Mouse (Mus musculus): Measurements from ENCODE around the gene Unc13b. TPM values are rescaled to one million over a fixed set of nuclear protein-coding genes. Genes with fewer than 3 reads are reported as not detected.

Unc13b gene
- total RNA-seq (2021) = 10 to 100 TPM; 14.0 to 17.4 TPM
- long read RNA-seq, experiment 1, partial matches to known transcripts = 1 of 3 reads
- long read RNA-seq, experiment 1, other reads (novel, unspliced or antisense) = 2 of 3 reads
- long read RNA-seq, experiment 2, full-length matches to known transcripts = 1 of 4 reads
- long read RNA-seq, experiment 2, partial matches to known transcripts = 0 of 4 reads
- long read RNA-seq, experiment 2, other reads (novel, unspliced or antisense) = 3 of 4 reads

DNA sequence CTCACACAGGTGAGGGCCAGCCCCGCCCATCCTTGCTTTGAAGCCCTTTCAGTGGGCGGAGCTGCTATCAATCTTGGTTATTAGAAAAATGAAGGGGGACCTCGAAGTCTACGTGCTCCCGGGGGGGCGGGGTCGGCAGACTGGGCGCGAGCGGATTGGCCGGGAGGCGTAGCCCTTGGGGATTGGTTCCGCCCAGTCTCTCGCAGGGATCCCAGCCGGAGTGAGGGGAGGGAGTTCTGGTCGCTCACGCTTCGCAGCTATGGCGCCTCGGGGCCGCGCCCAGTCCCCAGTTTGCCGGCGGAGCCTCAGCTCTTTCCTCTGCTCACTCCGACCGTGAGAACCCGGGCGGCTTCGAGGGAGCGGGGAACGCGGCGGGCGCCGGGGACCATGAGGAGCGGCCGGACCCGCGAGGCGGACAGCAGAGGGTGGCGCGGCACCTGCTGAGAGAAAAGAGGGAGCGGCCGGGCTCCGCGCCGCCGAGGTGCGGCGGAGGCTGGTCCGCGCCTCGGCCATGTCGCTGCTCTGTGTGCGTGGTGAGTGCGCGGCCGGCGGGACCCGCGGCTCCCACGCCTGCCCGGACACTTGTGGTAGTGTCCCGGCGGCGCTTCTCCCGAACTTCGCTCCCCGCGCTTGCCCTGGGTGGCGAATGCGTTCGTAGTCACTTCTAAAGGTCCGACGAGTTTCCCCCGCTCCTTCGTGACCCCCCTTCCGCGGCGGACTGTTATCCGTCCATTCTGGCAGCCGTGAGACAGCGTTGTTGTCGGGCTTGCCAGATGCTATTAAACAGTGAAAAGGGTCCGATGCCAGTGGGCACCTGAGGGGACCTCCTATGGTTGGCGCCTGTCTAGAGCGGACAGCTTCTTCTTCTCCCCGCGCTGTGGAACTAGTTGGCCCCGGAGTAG lies at the start of gene Unc13b:
Gene Unc13b, plus strand, starts transcription at position 201 of the 902 bp plus-strand sequence.
- DNase-seq (ENCODE audit: low spot score in 2 of 2) = peak; percentile 71 to 79

DNA sequence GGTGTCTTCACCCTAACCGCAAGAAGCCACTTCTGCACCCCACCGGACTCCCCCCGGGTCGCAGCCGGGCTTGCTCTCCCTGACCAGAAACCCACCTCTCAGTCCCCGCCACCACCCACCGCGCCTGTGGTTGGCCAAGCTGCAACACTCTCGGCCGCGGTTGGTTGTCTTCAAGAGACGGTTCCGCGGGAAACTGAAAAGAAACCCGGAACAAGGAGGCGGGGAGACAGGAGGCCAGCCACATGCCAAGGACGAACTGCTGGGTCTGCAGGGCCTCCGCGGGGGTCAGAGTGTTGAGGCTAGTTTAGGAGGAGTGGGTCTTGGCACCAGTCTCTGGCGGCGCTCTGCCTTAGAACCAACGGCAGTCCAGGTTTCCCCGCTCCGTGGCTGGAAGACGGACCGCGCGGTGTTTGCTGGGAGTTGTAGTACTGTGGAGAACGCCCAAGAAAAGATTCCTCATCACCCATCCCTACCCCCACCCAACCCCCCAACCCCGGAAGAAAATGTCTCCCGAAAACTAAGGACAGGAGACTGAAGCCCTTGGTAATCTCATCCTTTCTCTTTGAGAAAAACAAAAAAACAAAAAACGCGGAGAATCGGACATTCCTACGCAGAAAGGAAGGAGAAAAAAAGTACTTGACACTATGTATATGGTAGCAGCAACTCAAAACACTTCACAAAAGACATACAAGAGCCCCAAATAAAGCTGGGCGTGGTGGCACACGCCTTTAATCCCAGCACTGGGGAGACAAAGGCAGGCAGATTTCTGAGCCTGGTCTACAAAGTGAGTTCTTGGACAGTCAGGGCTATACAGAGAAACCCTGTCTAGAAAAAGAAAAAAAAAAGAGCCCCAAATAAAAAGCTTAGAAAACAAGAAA lies 48.4 kb upstream of the Unc13b start, which contains the start of gene Fancg:
Gene Fancg, minus strand, starts transcription at position 346 of the 878 bp plus-strand sequence.
- peak; percentile 69 to 70 for DNase-seq (ENCODE audit: low spot score in 2 of 2)

DNA sequence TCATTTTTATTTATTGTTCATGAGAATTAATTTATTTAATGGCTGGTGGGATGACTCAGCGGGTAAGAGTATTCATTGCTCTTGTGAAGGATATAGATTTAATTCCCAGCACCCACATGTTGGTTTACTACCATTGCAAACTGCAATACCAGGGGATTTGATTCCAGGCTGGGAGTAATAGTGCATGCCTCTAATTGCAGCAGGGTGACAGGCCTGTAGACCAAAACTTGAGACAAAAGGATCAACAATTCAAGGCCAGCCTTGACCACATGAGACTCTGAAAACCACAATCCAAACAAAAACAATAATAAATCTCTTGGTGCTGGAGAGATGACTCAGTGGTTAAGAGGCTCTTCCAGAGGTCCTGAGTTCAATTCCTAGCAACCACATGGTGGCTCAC lies 46.7 kb upstream of the Unc13b start:
- no peak for DNase-seq (ENCODE audit: low spot score in 2 of 2)

DNA sequence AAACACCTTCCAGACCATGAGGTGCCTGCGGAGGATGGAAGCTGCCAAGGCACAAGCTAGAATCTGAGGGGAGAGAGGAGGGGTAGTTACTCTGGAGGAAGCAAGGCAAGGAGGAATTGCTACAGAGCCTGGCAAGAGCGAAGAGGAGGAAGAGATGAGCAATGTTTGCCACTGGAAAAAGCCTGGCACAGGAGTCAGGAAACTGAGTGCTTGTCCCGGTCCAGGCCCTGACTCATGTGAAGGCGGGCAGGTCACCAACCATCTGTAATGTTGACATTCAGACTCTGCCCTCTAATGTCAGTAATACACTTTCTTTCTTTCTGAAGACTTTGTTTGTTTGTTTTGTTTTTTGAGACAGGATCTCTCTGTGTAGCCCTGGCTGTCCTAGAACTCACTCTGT lies 40.6 kb upstream of the Unc13b start:
- DNase-seq (ENCODE audit: low spot score in 2 of 2) = no peak

DNA sequence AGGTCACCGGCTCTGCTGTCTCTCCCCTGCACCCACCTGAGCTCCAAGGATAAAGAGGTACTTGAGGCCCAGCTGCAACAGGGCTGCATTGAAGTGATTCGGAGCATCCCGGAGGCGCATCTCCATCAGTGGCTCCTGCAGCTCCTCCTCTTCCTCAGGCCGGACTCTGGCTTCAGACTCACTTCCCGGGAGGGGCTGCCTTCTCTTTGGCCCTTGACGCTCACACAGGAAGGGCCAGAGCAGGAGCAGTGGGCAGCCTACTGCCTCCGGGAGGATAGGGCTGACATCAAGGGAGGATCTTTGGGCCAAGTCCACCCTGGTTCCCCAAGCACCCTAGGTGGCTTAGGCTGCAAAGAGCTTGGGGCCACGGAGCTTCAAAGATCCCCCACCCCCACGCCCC lies 39.6 kb upstream of the Unc13b start:
- no peak for DNase-seq (ENCODE audit: low spot score in 2 of 2)

DNA sequence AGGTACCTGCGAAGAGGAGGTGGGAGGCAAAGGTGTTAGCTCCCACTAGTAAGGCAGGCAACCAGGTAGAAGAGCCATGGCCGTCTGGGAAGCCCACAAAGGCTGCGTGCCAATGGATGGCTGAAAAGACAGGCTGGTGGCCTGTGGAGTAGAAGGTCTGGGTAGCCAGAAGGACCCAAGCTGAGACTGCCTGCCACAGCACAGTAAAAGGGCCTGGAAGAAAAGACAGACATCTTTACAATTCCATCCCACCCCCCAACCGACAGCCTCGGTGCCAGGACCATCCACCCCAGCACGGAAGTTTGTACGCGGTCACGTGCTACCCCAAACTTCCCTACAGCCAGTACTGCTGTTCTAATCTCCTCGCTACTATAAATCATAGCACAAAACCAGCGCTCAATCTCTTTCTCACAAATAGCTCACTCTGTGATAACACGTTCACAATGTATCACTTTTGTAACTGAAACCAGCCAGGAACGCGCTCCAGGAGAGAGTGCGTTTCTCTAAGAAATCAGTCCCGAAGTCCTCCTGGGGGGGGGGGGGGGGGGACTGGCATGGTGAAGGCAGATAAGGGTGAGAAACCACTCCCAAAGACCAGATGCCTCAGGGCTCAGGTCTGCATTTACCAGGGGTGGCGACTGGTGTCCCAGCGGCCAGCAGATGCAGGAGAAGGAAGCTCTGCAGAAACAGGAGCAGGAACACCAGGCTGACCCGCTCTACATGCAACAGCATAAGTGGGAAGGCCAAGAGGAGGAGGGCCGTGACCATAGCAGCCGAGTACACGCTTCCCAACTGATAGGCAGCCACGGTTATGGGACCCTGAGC lies 38.9 kb upstream of the Unc13b start:
- DNase-seq (ENCODE audit: low spot score in 2 of 2) = no peak

DNA sequence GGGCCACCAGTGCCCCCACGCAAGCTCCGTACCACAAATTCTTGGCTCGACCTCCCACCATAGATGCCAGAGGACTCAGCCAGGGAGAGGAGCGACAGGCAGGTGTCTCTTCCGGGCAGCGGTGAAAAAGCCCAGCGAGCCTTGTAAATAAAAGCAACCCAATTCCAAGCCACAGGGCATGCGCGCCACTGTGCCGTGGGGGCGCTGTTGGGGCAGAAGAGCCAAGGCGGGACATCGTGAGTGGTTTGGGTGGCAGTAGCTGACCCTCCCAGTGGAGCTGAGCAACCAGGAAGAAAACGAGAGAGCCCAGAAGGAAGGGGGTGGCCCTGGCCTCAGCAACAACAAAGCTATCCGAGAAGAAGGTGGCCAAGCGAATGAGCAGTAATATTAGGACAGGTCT lies 37.9 kb upstream of the Unc13b start:
- DNase-seq (ENCODE audit: low spot score in 2 of 2) = no peak

DNA sequence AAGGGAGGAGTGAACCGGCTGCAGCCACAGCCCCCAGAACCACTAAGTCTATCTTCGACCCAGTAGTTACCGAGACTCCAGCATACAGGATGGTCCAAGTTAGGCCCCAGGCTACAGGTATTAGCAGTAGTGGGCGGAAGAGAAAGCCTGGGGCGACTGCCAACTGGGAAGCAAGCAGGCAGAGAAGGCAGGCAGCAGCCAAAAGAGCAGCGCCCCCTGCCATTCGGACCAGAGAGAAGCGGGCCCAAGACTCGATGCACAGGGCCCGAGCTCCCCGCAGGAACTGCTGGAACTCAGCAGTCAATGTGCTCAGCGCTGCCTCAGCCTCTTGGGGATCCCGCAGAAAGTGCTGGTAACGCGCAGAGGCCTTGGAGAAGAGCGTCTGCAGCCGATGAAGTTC lies 37.4 kb upstream of the Unc13b start:
- DNase-seq (ENCODE audit: low spot score in 2 of 2) = no peak

DNA sequence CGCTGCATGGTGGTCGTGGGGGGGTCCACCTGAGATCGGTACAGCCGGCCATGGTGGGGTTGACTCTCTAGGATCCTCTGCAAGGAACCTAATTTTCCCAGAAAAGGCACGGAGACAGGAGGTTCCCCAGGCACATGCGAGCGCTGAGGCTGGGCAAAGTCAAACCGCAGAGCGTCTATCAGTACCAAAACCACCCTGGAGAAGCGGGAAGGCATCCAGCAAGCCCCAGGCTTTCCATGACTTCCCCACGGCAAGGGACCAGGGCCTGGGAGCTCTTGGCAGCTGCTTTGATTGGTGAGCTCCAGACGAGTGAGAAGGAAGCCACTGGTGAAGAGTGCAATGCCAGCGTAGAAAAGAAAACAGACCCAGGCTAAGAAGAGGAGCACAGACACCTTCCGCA lies 34.1 kb upstream of the Unc13b start:
- no peak for DNase-seq (ENCODE audit: low spot score in 2 of 2)

DNA sequence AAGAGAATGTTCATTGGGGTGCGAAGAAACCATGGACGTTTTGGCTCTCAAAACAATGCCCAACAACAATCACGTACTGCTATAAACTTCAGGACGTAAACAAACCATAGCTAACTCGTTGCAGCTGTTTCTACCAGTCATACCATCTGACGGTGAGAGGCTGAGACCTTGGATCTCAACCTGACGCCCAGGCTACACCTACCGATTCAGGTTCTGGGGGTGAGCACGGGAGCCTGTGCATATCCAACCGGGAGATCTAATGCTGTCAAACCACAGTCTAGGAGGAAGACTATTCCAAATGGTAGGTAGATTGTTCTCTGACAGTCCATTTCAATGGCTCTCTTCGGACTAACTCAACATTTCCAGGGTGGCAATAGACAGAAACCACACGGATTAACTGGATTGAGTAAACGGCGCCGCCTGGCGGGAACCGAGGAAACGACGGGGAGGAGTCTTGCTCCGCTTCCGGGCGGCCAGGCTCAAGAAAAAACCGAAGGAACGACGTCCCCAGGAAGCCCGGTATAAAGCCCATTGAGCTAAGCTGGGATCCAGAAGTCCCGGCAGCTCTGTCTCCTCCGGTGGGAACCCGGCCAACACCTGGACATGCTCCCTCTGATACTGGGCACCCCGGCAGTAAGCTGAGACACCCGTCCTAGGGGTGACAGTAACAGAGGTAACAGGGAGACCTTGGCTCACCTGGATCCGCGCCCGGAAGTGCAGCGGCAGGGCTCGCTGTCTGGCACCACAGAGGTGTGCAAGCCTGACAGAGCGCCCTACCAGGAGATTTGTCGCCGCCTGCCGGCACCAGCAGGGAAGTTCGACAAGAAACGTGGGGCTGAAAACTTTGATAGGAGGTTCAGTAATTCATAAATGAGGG lies 33.4 kb upstream of the Unc13b start, which contains the start of gene Pigo:
Gene Pigo, minus strand, starts transcription at position 736 of the 877 bp plus-strand sequence.
- peak; percentile 93 for DNase-seq (ENCODE audit: low spot score in 2 of 2)

DNA sequence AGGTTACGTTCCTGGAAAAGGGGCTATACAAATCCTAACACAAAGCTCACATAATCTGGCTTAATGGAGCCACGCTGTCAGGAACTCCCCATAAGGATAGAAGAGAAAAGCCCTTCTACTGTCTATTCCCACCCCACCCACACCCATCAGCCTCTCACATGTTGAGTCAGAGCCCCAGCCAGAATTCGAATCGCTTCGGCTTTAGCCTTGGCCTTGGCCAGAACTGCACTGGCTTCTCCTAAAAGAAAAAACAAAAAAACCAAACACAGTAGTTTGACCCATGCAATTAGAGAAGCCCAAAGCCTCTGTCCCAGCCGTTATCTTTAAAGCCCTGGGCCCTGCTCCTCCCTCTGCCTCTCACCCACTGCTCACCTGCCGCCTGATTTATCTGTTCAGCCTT lies 29.6 kb upstream of the Unc13b start:
- DNase-seq (ENCODE audit: low spot score in 2 of 2) = no peak

DNA sequence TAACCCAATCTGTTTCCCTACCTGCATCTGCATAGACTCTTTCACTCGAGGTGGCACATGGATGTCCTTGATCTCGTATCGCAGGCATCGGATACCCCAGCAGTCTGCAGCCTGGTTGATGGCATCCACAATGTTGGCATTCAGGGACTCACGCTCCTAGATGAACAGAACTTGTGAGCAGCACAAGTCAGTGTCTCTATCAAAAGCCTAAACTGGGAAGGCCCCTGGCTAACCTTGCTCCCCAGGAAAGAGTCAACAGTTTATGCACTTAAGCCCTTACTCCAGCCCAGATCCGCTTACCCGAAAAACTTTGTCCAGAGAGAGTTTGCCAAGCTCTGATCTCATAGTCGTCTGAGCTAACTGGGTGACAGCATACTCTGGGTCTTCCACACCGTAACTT lies 29.0 kb upstream of the Unc13b start:
- no peak for DNase-seq (ENCODE audit: low spot score in 2 of 2)

DNA sequence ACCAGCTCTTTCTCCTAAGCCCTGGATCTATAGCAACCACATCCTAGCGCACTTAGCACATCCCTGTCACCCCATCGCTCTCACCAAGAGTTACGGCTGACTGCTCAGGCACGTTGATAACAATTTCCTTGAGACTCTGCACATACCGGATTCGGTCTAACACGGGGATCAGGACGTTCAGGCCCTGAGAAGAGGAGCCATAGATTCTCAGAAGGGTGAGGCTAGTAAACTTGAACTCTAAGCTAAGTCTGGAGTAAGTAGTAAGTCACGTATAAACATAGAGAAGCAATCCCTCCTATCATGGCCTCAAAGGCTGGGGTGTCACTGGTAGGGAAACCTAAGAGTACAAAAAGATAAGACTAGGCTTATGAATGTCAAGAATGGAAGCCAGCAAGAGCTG lies 28.4 kb upstream of the Unc13b start:
- DNase-seq (ENCODE audit: low spot score in 2 of 2) = no peak

DNA sequence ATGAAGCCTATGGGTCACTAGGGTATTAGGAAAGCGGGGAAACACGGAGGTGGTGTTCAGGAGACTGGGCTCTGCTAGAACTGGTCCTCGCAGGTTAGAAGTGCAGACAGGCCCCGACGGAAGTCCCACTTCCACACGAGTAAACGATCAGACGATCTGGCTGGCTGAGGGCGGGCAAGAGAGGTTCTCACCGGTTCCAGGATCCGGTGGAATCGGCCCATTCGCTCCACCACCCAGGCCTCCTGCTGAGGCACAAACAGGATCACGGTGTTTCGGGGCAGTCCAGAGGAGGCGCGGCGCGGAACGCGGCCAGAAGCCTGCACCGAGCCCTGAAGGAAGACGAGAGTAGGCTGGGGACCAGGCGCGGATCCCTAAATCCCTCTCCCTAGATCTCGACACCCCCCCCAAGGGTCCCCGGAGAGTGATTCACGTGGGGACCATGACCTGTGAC lies 27.9 kb upstream of the Unc13b start:
- no peak for DNase-seq (ENCODE audit: low spot score in 2 of 2)

DNA sequence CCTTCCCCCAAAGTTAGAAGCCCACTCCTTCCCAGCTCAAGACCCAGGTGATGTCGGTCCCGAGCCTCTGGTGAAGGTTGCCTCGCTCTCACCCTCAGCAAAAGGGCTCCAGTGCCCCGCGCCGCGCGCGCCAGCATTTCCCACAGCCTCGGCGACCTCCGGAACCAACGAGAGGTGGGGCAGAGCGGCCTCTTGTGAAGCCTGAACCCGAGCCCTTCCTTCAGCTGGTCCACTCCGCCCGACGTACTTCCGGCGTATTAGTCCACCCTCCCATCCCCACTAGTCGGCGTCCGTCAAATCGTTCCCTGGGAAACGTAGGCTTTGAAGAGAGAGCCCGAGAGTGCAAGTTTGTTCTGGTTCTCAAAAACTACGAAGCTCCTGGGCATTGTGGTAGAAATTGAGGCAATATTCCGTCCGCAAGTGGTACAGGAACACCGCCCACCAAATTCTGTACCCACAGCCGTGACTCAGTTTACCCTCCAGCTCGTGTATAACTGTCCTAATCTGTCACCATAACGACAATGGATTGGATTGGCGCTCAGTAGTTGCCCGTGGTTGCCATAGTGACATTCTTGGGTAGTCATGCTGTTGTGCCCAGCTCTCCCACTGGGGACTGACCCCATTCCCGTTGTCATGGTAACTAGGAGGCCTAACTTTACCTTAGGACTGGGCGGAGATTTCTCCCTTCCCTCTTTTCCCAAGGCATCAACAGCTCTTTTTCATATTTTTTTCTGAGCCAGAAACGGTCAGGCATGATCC lies 27.3 kb upstream of the Unc13b start, which contains the start of gene Stoml2:
Gene Stoml2, minus strand, starts transcription at position 474 of the 759 bp plus-strand sequence.
- DNase-seq (ENCODE audit: low spot score in 2 of 2) = peak; percentile 77 to 89

DNA sequence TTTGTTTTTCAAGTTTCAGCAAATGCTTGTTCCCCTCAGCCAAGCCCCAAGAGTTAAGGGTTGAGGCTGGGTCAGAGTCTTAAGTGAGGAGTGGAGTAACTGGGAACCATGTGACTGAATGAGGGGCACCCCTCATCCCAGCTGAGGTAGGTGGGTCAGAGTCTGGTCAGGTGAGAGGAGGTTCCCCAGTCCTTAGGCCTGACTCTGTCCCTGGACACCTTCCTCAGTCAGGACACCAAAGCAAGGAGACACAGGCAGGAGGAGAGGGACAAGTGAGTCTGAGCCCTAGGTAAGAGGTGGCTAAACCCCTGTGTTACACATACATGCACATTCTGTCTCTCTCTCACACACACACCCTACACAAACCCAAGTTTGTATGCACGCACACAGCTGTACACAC lies 26.3 kb upstream of the Unc13b start:
- no peak for DNase-seq (ENCODE audit: low spot score in 2 of 2)

DNA sequence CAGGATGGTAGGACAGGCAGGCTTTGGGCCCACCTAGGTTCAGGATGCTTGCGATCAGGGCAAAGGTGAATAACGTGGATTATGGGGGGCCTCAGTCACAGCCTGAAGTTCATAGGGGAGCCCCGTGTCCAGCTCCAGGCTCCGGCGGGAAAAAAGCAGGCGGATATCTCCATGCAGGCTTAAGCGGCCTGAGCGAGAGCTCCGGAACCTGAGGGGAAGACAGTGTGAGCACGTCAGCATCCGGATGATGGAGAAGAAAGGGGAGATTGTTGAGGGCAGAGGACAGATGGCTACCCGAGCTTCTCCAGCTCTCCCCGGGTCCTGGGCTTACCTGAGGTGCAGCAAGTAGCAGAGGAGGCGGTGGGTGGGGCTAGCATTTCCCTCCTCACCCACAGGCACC lies 25.3 kb upstream of the Unc13b start:
- no peak for DNase-seq (ENCODE audit: low spot score in 2 of 2)

DNA sequence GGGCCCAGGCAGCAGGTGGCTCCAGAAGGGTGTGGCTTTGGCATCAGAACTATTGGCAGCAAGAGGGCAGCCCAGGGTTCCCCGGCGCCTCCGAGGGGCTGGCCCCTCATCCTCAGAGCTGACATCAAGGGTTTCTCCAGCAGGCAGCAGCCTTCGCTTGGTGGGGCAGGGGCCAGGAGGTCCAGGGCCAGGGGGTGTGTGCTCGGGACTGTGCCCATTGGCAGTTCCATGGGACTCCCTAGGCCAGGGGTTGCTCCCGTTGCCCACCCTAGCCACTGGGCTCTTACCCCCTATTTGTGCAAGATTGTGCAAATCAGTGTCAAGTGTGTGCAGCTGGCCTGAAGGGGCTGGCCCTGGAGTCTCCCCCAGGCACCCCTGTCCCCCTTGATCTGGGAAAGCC lies 22.9 kb upstream of the Unc13b start:
- no peak for DNase-seq (ENCODE audit: low spot score in 2 of 2)

DNA sequence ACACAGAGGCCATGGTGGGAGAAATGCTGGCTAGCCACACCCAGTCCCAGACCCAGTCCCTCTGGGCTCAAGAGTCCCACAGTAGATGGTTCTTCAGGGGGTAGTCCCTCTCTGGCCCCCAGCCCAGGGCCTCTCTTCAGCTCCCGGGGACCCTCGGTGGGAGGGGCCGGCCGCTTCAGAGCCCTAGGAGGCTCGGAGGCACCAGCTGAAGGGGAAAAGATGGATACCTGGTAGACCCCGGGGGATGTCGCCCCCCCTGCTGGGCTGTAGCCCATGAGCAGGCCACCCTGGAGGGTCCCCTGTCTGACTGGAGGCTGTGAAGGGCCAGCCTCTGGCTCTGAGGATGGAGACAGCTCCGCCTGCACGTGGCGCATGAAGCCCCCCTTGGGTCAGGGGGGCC lies 22.4 kb upstream of the Unc13b start:
- no peak for DNase-seq (ENCODE audit: low spot score in 2 of 2)
